Mouse (Mus musculus) bone marrow macrophage, adult 2 months (primary cell): Measurements from ENCODE around the gene Mfsd2a. TPM values are rescaled to one million over a fixed set of nuclear protein-coding genes. Genes with fewer than 3 reads are reported as not detected.

Experiments
- H3K27ac ChIP-seq: 2 replicates; pipeline ENCODE4 v1.5.1; 2012; ENCODE audit warnings: low read depth, low read length; ENCODE audit not compliant: insufficient read depth
- H3K4me1 ChIP-seq: 2 replicates; pipeline ENCODE4 v1.6.1; 2012; ENCODE audit warnings: low read length; ENCODE audit not compliant: control insufficient read depth, insufficient read depth
- H3K4me3 ChIP-seq: 2 replicates; pipeline ENCODE4 v1.5.1; 2012; ENCODE audit warnings: mild to moderate bottlenecking, low read length, moderate library complexity; ENCODE audit not compliant: insufficient read depth
- CTCF ChIP-seq: IDR thresholded peaks from 2 replicates; pipeline ENCODE4 v1.5.1; 2012; ENCODE audit warnings: low read depth, mild to moderate bottlenecking, low read length, moderate library complexity
- POLR2A ChIP-seq: IDR thresholded peaks from 2 replicates; pipeline ENCODE4 v1.6.1; 2012; ENCODE audit warnings: mild to moderate bottlenecking, low read depth, low read length, borderline replicate concordance
- polyA plus RNA-seq: library from polyadenylated mRNA; stranded (reverse); fragments of >200 nt; gene quantifications from 2 replicates; pipeline ENCODE4 v1.2.4, GENCODE M21; 2012; ENCODE audit not compliant: missing spikeins, insufficient read depth, insufficient read length

Mfsd2a gene
- polyA plus RNA-seq, 1 experiment: not detected

DNA sequence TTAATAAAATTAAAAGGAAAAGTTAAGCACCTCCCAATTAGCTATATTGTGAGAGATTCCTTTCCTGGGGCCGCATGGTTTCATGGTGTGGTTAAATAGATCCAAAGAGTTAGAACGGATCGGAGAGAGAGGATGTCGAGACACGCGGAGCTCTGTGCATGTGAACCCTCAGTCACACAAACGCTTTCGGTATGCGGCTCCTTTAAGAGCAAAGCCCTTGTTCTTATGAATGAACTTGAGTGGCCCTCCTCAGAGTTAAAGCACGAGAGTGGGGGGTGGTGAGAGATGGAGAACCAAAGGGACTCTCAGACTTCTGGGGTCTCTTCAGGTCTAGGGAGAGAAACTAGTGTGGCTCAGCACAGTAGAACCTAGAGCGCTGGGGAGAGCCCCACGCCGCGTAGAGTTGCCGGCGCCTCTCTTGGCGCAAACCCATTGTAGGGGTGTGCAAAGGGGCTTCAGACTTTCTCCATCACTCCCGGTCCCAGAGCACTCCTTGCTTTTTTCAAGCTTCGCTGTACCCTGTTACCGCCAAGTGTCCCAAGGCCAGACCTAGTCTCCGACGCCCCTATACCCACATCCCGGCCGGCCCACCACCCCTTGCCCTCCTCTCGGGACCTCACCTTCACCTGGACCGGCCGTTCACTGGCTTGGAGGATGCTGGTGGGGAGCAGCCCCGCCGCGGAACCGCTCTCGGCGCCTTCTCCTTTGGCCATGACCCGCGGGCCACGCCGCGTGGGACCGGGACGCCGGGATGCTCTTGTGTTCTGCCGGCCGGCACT lies 478 bp downstream of the Mfsd2a start:
- H3K4me1 ChIP-seq: peaks cover 10% of the 10 kb centered on the region
- H3K4me3 ChIP-seq: peak overlapping the region; percentile 69
- no peak overlapping the region for H3K27ac ChIP-seq
- no peak for TF ChIP-seq POLR2A

DNA sequence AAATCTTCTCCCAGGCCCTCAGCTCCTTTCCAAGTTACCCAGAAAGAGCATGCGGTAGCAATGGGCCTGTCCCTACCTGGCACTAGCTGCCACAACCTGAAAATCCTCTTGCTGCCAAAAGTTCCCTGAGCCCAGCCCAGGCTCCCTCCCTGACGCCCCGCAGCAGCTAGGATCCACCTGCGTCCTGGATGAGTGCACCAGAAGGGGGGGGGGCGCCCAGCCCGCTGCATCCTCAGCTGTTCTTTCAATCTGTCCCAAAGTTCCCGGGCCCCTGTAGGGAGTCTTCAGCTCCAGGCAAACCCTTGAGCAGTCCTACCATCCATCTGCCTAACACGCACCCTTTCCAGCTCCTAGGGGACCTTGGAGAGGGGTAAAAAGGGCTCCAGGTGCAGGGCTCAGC lies 1.2 kb downstream of the Mfsd2a start:
- Histone ChIP-seq H3K4me1 (peaks cover 15% of the 10 kb centered on the region), H3K27ac (no peak overlapping the region), H3K4me3 (peak overlapping the region; percentile 69)
- TF ChIP-seq POLR2A (no peak), CTCF (no peak)

DNA sequence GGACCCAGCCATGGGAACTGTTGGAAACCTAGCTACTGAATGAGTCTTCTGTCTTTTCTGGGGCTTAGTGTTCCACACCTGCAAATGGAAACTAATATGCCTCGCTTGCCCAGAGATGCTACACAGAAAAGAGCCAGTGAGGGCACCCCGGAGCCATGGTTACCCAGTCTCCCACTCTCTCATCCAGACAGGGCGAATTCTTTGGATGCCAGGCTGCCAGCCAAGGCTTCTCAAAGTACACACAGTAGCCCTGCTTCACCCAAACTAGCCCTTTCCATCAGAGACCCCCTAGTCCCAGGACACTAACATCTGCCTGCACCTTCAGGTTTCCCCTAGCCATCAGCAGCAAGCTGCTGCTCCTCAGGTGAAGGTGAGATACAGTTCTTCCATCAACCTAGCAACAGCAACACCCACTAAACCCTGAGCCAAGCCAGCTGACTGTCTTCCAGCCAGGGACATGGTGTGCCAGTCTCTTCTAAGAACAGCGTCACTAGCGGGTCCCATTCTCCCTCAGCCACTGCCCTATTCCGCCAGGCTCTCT lies 2.4 kb downstream of the Mfsd2a start:
- no peak for TF ChIP-seq CTCF
- no peak for TF ChIP-seq POLR2A
- peaks cover 19% of the 10 kb centered on the region for H3K4me1 ChIP-seq
- H3K4me3 ChIP-seq: no peak overlapping the region
- no peak overlapping the region for H3K27ac ChIP-seq

DNA sequence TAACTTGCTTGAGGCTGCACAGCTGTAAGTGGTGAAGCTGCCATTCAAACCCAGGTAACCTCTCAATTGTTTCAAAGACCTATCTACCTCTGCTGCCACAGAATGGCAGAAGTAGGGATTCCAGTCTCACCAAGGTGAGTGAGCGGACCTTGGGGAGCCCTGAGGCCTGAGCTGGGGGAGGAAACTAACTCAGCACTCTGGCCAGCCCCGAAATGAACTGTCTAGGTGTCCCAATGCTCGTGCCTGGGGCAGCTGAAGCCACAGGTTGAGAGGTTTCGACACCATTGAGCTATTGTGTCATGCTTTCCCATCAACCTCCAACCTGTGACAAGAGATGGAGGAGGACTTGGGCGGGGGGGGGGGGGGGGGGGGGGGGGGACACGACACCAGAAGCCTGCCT lies 4.7 kb downstream of the Mfsd2a start:
- Histone ChIP-seq H3K4me3 (no peak overlapping the region), H3K27ac (no peak overlapping the region), H3K4me1 (peaks cover 16% of the 10 kb centered on the region)
- no peak for TF ChIP-seq POLR2A
- TF ChIP-seq CTCF: no peak

GRCm38 (mm10) chr4:122955412-122956136 lies 5.4 kb downstream of the Mfsd2a start:
- TF ChIP-seq POLR2A (no peak), CTCF (no peak)
- Histone ChIP-seq H3K4me1 (peaks cover 13% of the 10 kb centered on the region), H3K4me3 (peak overlapping the region; percentile 16; the same call in 1 of the 2 replicates), H3K27ac (peak overlapping the region; percentile 78)

- Histone ChIP-seq H3K4me1 (peaks cover 13% of the 10 kb centered on the region), H3K27ac (peak overlapping the region; percentile 78), H3K4me3 (peak overlapping the region; percentile 16; the same call in 1 of the 2 replicates)
- 0 out of 2 replicates have a peak, but pooled peaks have one; percentile 21 for TF ChIP-seq POLR2A
- TF ChIP-seq CTCF: no peak
Measured at GRCm38 (mm10) chr4:122954680-122955411, 6.1 kb downstream of the Mfsd2a start.

DNA sequence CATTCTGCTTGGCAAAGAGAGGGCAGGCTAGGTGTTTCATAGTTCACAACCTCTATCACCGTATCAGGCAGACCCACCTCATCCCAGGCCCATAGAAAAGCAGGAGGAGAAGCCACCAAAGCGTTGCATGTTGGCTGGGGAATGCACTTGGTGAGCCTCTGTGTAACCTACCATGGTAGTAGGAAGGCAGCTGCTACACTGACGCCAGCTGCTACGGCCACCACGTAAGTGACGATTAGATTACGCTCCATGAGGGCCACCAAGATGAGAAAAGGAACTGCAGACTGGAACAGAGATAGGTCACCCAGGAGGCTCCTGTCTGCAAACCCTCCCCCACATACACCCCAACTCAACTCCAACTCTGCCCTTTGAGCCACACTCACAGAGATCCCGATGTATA lies 11.9 kb downstream of the Mfsd2a start:
- no peak for TF ChIP-seq CTCF
- no peak for TF ChIP-seq POLR2A
- Histone ChIP-seq H3K27ac (no peak overlapping the region), H3K4me1 (no peaks in the 10 kb centered on the region), H3K4me3 (no peak overlapping the region)

GRCm38 (mm10) chr4:122947223-122947622 lies 13.8 kb downstream of the Mfsd2a start:
- TF ChIP-seq CTCF (no peak), POLR2A (no peak)
- Histone ChIP-seq H3K4me3 (no peak overlapping the region), H3K4me1 (no peaks in the 10 kb centered on the region), H3K27ac (no peak overlapping the region)

DNA sequence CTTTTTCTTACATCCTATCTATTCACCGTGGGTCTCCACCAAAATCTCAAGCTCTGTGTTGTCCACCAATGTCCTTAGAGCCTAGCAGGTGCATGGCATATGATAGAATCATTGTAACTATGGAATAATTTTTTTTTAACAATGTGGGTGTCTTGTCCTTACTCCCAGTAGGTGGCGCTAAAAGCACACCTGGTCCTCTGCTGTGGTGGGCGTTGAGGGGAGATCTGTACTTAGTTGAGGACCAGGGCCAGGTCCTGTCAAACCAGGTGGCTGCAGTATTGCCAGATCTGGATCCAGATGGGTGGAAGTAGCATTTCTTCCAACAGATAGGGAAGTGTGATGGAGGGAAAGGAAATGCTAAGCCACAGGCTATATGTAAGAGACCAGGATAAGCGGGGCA lies 16.6 kb downstream of the Mfsd2a start:
- Histone ChIP-seq H3K4me3 (no peak overlapping the region), H3K4me1 (no peaks in the 10 kb centered on the region), H3K27ac (no peak overlapping the region)
- TF ChIP-seq CTCF: peak; percentile 96
- no peak for TF ChIP-seq POLR2A
